Mouse (Mus musculus) cerebellum, adult 2 months (tissue): ENCODE results near the gene Cttnbp2.

Experiments used
- CTCF ChIP-seq: fragments of 200-500 bp; IDR thresholded peaks from 2 replicates; pipeline ENCODE4 v1.5.1; 2011; ENCODE audit warnings: low read depth, mild to moderate bottlenecking, control low read depth, low read length, moderate library complexity, borderline replicate concordance; ENCODE audit not compliant: insufficient read depth
- POLR2A ChIP-seq: fragments of 200-500 bp; IDR thresholded peaks from 2 replicates; pipeline ENCODE4 v1.6.1; 2011; ENCODE audit warnings: low read length, control low read depth, borderline replicate concordance; ENCODE audit not compliant: insufficient read depth

GRCm38 (mm10) chr6:18484061-18484460, 30.6 kb downstream of the Cttnbp2 start:
- TF ChIP-seq CTCF = no peak
- no peak for TF ChIP-seq POLR2A
